Mouse (Mus musculus): ENCODE results near the gene Irs4. TPM values are rescaled to one million over a fixed set of nuclear protein-coding genes. Genes with fewer than 3 reads are reported as not detected.

Irs4 gene
- 0.22 and 0.46 TPM in 2 replicates for polyA plus RNA-seq (2014; fragmentation: Nextera tagmentation; extraction: Ambion mirVana)

DNA sequence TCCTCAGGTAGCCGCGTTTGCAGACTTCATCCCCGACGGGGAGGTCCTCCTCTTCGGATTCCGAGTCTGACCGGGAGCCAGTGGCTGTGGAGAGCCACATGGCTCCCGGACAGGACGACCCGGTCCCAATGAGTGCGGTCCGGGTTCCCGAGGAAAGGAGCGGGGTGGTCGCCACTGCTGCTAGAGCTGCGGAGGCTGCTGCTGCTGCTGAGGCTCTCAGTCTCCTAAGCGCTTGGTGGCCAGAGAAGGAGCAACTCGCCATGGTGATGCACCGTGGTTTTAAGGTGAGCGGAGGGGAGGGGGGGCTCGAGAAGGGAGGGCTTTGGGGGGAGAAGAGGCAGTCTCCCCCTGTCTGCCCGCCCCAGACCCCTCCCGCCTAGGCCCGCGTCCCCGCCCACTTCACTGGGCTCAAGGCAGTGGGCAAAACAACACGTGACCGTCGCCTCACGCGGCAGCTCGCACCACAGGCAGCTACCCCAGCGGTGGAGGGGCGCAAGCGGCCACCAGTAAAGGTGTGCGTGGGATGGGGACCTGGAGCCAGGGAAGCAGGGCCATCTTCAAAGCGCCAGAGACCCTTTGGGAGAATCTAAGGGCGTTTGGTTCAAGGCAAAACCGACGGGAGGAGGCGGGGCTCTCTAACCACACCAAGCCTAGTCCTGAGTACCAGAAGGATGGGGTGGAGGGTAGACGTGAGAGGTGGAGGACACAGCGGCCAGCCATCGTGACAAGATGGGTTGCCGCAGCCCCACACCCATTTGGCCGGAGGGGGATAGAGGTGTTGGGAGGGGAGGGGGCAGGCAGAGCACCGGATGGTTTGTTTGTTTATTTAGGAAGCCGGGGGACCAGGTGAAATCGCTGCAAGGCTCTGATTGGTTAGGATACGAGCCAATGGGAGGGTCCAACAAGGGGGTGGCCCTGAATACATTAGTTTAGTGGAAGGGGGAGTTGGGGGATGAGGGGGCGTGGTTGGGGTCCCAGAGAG lies at the start of gene Irs4:
Gene Irs4 (minus strand): TSS at position 327 of the 982 bp plus-strand sequence.
- peaks cover 35% of the 10 kb centered on the region for H3K27me3 ChIP-seq (ENCODE audit: control insufficient read depth, insufficient read depth, low read length)
- no peak within 1 kb of the TSS for H3K9ac ChIP-seq (replicated peaks; ENCODE audit: low read depth, low read length)
- H3K4me3 ChIP-seq (ENCODE audit: low read depth, low read length), result peak within 1 kb of the TSS; percentile 33
- H3K4me2 ChIP-seq (replicated peaks; ENCODE audit: low read depth, low read length), result peak within 1 kb of the TSS; percentile 52
- no peaks in the 10 kb centered on the region for H3K4me1 ChIP-seq (ENCODE audit: control insufficient read depth, insufficient read depth, low read length)
- 24% methylated on average over 48 of the region's 51 CpGs for WGBS
- H3K27ac ChIP-seq (ENCODE audit: low read length), result no peak within 1 kb of the TSS
- ATAC-seq (ENCODE audit: insufficient number of reproducible peaks, insufficient read depth, low FRiP score, low read depth), result peak; percentile 56
- no peaks in the 10 kb centered on the region for H3K9me3 ChIP-seq (ENCODE audit: control insufficient read depth, low read depth, low read length)
- no peaks in the 10 kb centered on the region for H3K36me3 ChIP-seq (ENCODE audit: control insufficient read depth, insufficient read depth, low read length)

DNA sequence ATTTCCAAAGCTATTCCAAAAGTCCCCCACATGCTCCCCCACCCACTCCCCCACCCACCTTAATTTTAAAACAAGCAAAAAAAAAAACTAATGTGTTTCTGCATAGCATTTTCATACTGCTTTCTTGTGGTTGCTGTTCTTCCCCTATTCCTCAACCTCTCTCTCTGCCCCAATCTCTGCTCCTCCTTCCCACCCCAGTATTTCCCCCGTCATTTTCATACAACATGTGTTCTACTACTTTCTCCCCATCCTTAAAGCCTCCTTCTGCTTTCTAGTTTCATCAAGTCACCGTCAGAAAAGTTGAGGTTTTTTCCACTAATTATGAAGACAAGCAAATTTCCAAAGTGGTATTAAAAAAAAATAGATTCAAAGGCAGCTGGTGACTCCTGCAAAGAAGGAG lies 25.3 kb upstream of the Irs4 start:
- Histone ChIP-seq H3K4me3 (ENCODE audit: low read depth, low read length) (no peak overlapping the region), H3K4me1 (ENCODE audit: control insufficient read depth, insufficient read depth, low read length) (no peaks in the 10 kb centered on the region), H3K27ac (ENCODE audit: low read length) (no peak overlapping the region), H3K9ac (replicated peaks; ENCODE audit: low read depth, low read length) (no peak overlapping the region), H3K4me2 (replicated peaks; ENCODE audit: low read depth, low read length) (no peak overlapping the region), H3K9me3 (ENCODE audit: control insufficient read depth, low read depth, low read length) (no peaks in the 10 kb centered on the region), H3K27me3 (ENCODE audit: control insufficient read depth, insufficient read depth, low read length) (no peaks in the 10 kb centered on the region), H3K36me3 (ENCODE audit: control insufficient read depth, insufficient read depth, low read length) (no peaks in the 10 kb centered on the region)
- ATAC-seq (ENCODE audit: insufficient number of reproducible peaks, insufficient read depth, low FRiP score, low read depth), result no peak
- 54% methylated on average over 2 of the region's 2 CpGs for WGBS

DNA sequence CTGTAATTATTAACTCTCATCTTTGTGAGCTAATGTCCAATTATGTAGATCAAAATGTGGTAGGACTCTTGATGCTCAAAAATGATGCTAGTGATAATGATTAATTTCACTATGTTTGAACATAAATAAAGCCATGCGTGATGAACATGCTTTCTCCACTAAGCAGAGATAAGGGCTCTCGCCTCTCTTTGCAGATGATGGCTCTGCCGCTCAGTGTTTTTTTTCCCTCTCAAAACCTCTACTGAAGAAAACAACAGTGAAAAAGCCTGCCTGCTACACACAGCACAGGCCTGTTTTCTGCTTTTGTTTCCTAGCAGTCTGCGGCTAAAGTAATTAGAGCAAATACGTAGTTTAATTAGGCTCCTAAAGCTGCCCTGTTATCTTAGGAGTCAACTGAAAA lies 4.5 kb upstream of the Irs4 start:
- H3K27ac ChIP-seq (ENCODE audit: low read length), result no peak overlapping the region
- no peaks in the 10 kb centered on the region for H3K9me3 ChIP-seq (ENCODE audit: control insufficient read depth, low read depth, low read length)
- no peak overlapping the region for H3K4me2 ChIP-seq (replicated peaks; ENCODE audit: low read depth, low read length)
- no peak overlapping the region for H3K9ac ChIP-seq (replicated peaks; ENCODE audit: low read depth, low read length)
- ATAC-seq (ENCODE audit: insufficient number of reproducible peaks, insufficient read depth, low FRiP score, low read depth), result no peak
- H3K4me1 ChIP-seq (ENCODE audit: control insufficient read depth, insufficient read depth, low read length), result no peaks in the 10 kb centered on the region
- H3K36me3 ChIP-seq (ENCODE audit: control insufficient read depth, insufficient read depth, low read length), result no peaks in the 10 kb centered on the region
- H3K4me3 ChIP-seq (ENCODE audit: low read depth, low read length), result no peak overlapping the region
- 56% methylated on average over 5 of the region's 5 CpGs for WGBS
- peaks cover 11% of the 10 kb centered on the region; the same call in 1 of the 2 replicates for H3K27me3 ChIP-seq (ENCODE audit: control insufficient read depth, insufficient read depth, low read length)

DNA sequence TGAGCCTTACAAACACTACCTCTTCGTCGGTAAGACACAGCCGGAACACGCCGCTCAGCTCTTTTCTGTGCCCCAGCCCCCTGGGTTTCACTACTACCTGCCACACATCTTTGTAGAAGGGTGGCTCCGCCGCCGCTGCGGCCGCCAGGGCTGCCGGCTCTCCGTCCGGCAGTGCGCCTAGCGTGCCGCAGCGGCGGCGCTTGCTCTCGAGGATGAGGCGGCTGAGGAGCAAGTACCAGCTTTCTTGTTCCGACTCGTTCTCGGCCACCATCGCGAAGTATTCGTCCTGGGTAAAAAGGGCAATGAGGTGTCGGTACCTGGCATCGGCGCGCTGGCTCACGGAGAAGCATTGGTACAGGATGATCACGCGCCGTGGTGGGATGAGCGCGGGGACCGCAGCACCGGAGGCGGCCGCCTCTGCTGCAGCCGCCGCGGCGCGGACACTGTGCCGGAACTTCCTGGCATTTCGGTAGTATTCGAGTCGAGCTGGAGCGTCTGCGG lies 622 bp downstream of the Irs4 start:
- WGBS, result 25% methylated on average over 52 of the region's 52 CpGs
- peak; percentile 49; the same call in 1 of the 2 replicates for ATAC-seq (ENCODE audit: insufficient number of reproducible peaks, insufficient read depth, low FRiP score, low read depth)

DNA sequence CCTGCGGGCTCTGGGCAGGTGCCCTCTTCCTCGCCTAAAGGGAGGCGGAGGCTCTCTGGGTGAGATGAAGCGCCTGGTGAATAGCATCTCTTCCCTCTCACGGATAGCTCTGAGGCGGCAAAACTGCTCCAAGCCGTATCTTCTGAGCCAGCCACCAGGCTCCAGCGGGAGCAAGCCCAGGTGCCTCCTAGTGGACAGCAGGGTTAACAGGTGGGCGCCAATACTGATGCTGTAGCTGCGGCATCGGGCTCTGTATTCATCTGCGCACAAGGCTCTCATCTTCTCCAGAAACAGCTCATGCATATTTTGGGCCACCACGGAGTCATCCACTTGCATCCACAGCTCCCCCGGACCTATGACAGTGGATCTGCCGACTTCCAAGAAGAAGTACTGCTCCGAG lies 1.1 kb downstream of the Irs4 start:
- Histone ChIP-seq H3K9me3 (ENCODE audit: control insufficient read depth, low read depth, low read length) (no peaks in the 10 kb centered on the region), H3K4me3 (ENCODE audit: low read depth, low read length) (peak overlapping the region; percentile 33), H3K9ac (replicated peaks; ENCODE audit: low read depth, low read length) (no peak overlapping the region), H3K36me3 (ENCODE audit: control insufficient read depth, insufficient read depth, low read length) (no peaks in the 10 kb centered on the region), H3K4me1 (ENCODE audit: control insufficient read depth, insufficient read depth, low read length) (no peaks in the 10 kb centered on the region), H3K27me3 (ENCODE audit: control insufficient read depth, insufficient read depth, low read length) (peaks cover 35% of the 10 kb centered on the region), H3K4me2 (replicated peaks; ENCODE audit: low read depth, low read length) (peak overlapping the region; percentile 52), H3K27ac (ENCODE audit: low read length) (no peak overlapping the region)
- ATAC-seq (ENCODE audit: insufficient number of reproducible peaks, insufficient read depth, low FRiP score, low read depth), result no peak
- 26% methylated on average over 16 of the region's 16 CpGs for WGBS

More for the DNA sequence above, 622 bp downstream of the Irs4 start:
- Histone ChIP-seq H3K27me3 (ENCODE audit: control insufficient read depth, insufficient read depth, low read length) (peaks cover 35% of the 10 kb centered on the region), H3K36me3 (ENCODE audit: control insufficient read depth, insufficient read depth, low read length) (no peaks in the 10 kb centered on the region), H3K4me2 (replicated peaks; ENCODE audit: low read depth, low read length) (peak overlapping the region; percentile 52), H3K27ac (ENCODE audit: low read length) (no peak overlapping the region), H3K9me3 (ENCODE audit: control insufficient read depth, low read depth, low read length) (no peaks in the 10 kb centered on the region), H3K4me1 (ENCODE audit: control insufficient read depth, insufficient read depth, low read length) (no peaks in the 10 kb centered on the region), H3K4me3 (ENCODE audit: low read depth, low read length) (peak overlapping the region; percentile 33), H3K9ac (replicated peaks; ENCODE audit: low read depth, low read length) (no peak overlapping the region)

DNA sequence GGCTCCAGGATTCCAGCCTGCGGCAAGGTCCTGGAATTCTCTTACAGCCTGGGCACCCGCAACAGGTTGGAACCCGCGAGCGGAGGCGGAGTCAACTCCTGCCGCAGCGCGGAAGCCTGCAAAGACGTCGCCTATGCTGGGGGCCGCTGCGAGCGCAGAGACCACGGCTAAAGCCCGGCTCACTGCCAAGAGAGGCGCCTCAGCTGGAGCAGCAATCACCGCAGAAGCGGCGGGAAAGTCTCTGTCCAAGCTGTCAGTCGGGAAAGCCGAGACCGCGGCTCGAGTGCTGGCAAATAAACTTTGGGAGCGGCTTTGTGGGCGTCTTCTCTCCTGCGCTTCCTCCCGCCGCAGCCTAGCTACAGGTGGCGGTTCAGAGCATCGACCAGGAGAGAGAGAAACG lies 3.3 kb downstream of the Irs4 start:
- H3K27me3 ChIP-seq (ENCODE audit: control insufficient read depth, insufficient read depth, low read length), result peaks cover 30% of the 10 kb centered on the region
- H3K27ac ChIP-seq (ENCODE audit: low read length), result no peak overlapping the region
- no peaks in the 10 kb centered on the region for H3K9me3 ChIP-seq (ENCODE audit: control insufficient read depth, low read depth, low read length)
- WGBS, result 18% methylated on average over 33 of the region's 33 CpGs
- H3K9ac ChIP-seq (replicated peaks; ENCODE audit: low read depth, low read length), result no peak overlapping the region
- ATAC-seq (ENCODE audit: insufficient number of reproducible peaks, insufficient read depth, low FRiP score, low read depth), result no peak
- no peaks in the 10 kb centered on the region for H3K36me3 ChIP-seq (ENCODE audit: control insufficient read depth, insufficient read depth, low read length)
- H3K4me1 ChIP-seq (ENCODE audit: control insufficient read depth, insufficient read depth, low read length), result no peaks in the 10 kb centered on the region
- H3K4me2 ChIP-seq (replicated peaks; ENCODE audit: low read depth, low read length), result peak overlapping the region; percentile 54
- peak overlapping the region; percentile 28 for H3K4me3 ChIP-seq (ENCODE audit: low read depth, low read length)

Other genes with a start within 250 kb of the Irs4 start
- gene Col4a5, start 249.9 kb downstream of the Irs4 start, polyA plus RNA-seq (2014; fragmentation: Nextera tagmentation; extraction: Ambion mirVana), result 41.9 and 42.9 TPM in 2 replicates
- gene Gm15294, start 150.0 kb upstream of the Irs4 start, polyA plus RNA-seq (2014; fragmentation: Nextera tagmentation; extraction: Ambion mirVana), result not detected in 2 replicates

Data from stomach, embryonic 14.5 days (tissue).